Mouse (Mus musculus) myocyte (in vitro differentiated cells): ENCODE measurements at regions not wholly inside any gene's neighbourhood (a gene's known extent, or its start where the extent isn't known, plus 50 kb on each side); places are given as distances from the start of the nearest gene placed in this dataset.

ENCODE experiments used
- MAX ChIP-seq: IDR thresholded peaks from one replicate; pipeline ENCODE4 v1.6.1; 2011; ENCODE audit warnings: low read depth, mild to moderate bottlenecking, control low read depth
- MYOG ChIP-seq, 3 experiments: IDR thresholded peaks; one replicate each; pipeline ENCODE4 v1.6.1; 2011; ENCODE audit warnings: control low read depth in 2 of 3, low read depth in 2 of 3, mild to moderate bottlenecking in 2 of 3; ENCODE audit not compliant: insufficient read length in 2 of 3, control insufficient read depth in 1 of 3, insufficient read depth in 1 of 3
- POLR2A ChIP-seq: IDR thresholded peaks from one replicate; pipeline ENCODE4 v1.6.1; 2011; ENCODE audit warnings: low read depth, mild to moderate bottlenecking, control low read depth, moderate library complexity; ENCODE audit not compliant: insufficient read length
- POLR2AphosphoS2 ChIP-seq: IDR thresholded peaks from one replicate; pipeline ENCODE4 v1.6.1; 2011; ENCODE audit warnings: low read depth, control low read depth; ENCODE audit not compliant: insufficient read length
- REST ChIP-seq: IDR thresholded peaks from one replicate; pipeline ENCODE4 v1.6.1; 2011; ENCODE audit warnings: mild to moderate bottlenecking, control low read depth, moderate library complexity; ENCODE audit not compliant: insufficient read depth, insufficient read length
- TCF12 ChIP-seq: IDR thresholded peaks from one replicate; pipeline ENCODE4 v1.6.1; 2011; ENCODE audit warnings: mild to moderate bottlenecking, control low read depth; ENCODE audit not compliant: poor library complexity, insufficient read depth, severe bottlenecking
- USF1 ChIP-seq: IDR thresholded peaks from one replicate; pipeline ENCODE4 v1.6.1; 2011; ENCODE audit warnings: low read depth, mild to moderate bottlenecking, control low read depth, moderate library complexity

- TF ChIP-seq POLR2A (no peak), MAX (no peak), MYOG (IDR thresholded peaks at IDR 0.05; ENCODE audit: control insufficient read depth in 1 of 3, insufficient read depth in 1 of 3, insufficient read length in 2 of 3, low read depth in 2 of 3) (no peak), REST (no peak), USF1 (no peak), TCF12 (no peak), POLR2AphosphoS2 (no peak)
Observed at GRCm38 (mm10) chr3:151909344-151909743, 71.9 kb upstream of the Ptgfr start.
